Mouse (Mus musculus) cerebellum, adult 18-20 months (tissue): ENCODE results near the gene Mast4.
A peak's percentile ranks its signal among the peaks of the same experiment; 100 is the strongest.

Source experiments
- DNase-seq, 2 experiments: peaks; one replicate each; pipeline ENCODE4 v3.0.0; 2021

The Mast4 gene

GRCm38 (mm10) chr13:102851253-102851652 lies 483.0 kb downstream of the Mast4 start:
- DNase-seq = no peak

GRCm38 (mm10) chr13:102850594-102850993 lies 483.7 kb downstream of the Mast4 start:
- no peak for DNase-seq

GRCm38 (mm10) chr13:102849068-102849467 lies 485.2 kb downstream of the Mast4 start:
- DNase-seq = no peak

- DNase-seq = no peak
Observed at GRCm38 (mm10) chr13:102846473-102846872, 487.8 kb downstream of the Mast4 start.

GRCm38 (mm10) chr13:102842715-102843114 lies 491.6 kb downstream of the Mast4 start:
- DNase-seq = no peak

- DNase-seq = no peak
Observed at GRCm38 (mm10) chr13:102842237-102842636, 492.1 kb downstream of the Mast4 start.

GRCm38 (mm10) chr13:102839741-102840482 lies 494.4 kb downstream of the Mast4 start:
- no peak for DNase-seq

- DNase-seq = no peak
Observed at GRCm38 (mm10) chr13:102837427-102837826, 496.9 kb downstream of the Mast4 start.

- no peak for DNase-seq
Observed at GRCm38 (mm10) chr13:102835336-102835735, 499.0 kb downstream of the Mast4 start.

GRCm38 (mm10) chr13:102818287-102818686 lies 516.0 kb downstream of the Mast4 start:
- DNase-seq = no peak

- no peak for DNase-seq
Observed at GRCm38 (mm10) chr13:102816689-102817088, 517.6 kb downstream of the Mast4 start.

- DNase-seq = no peak
Observed at GRCm38 (mm10) chr13:102815158-102815557, 519.1 kb downstream of the Mast4 start.

- peak; percentile 17 to 23 for DNase-seq
Observed at GRCm38 (mm10) chr13:102811129-102811832, 523.0 kb downstream of the Mast4 start.

- DNase-seq = no peak
Observed at GRCm38 (mm10) chr13:102806652-102807051, 527.6 kb downstream of the Mast4 start.

GRCm38 (mm10) chr13:102805190-102805589 lies 529.1 kb downstream of the Mast4 start:
- no peak for DNase-seq

GRCm38 (mm10) chr13:102803206-102803605 lies 531.1 kb downstream of the Mast4 start:
- no peak for DNase-seq

- no peak for DNase-seq
Observed at GRCm38 (mm10) chr13:102792157-102792556, 542.1 kb downstream of the Mast4 start.

- no peak for DNase-seq
Observed at GRCm38 (mm10) chr13:102790601-102791155, 543.6 kb downstream of the Mast4 start.

- no peak for DNase-seq
Observed at GRCm38 (mm10) chr13:102786666-102787230, 547.5 kb downstream of the Mast4 start.

GRCm38 (mm10) chr13:102783531-102784310 lies 550.6 kb downstream of the Mast4 start:
- DNase-seq = no peak

- no peak for DNase-seq
Observed at GRCm38 (mm10) chr13:102779275-102779674, 555.0 kb downstream of the Mast4 start.

- DNase-seq = no peak
Observed at GRCm38 (mm10) chr13:102778859-102779258, 555.4 kb downstream of the Mast4 start.

- no peak for DNase-seq
Observed at GRCm38 (mm10) chr13:102775506-102775905, 558.8 kb downstream of the Mast4 start.
